Mouse (Mus musculus) thymus, adult 2 months (tissue): Measurements from ENCODE around the gene Gm21293. TPM values are rescaled to one million over a fixed set of nuclear protein-coding genes. Genes with fewer than 3 reads are reported as not detected.

Experiments used
- polyA plus RNA-seq: library from polyadenylated mRNA; depleted of rRNA; stranded (reverse); fragments of >200 nt; gene quantifications from 2 replicates; pipeline ENCODE4 v1.2.3, GENCODE M21; 2012; rRNA removed

Gene Gm21293
- polyA plus RNA-seq, 1 experiment: not detected

Other genes starting within 250 kb of the Gm21293 start
- gene Gm6763, start 8.5 kb downstream of the Gm21293 start, polyA plus RNA-seq: not detected in 2 replicates
- gene Gm8764, start 17.0 kb downstream of the Gm21293 start, polyA plus RNA-seq: not detected in 2 replicates
- gene Gm21304, start 25.5 kb downstream of the Gm21293 start, polyA plus RNA-seq: not detected in 2 replicates
- gene Gm21312, start 34.0 kb downstream of the Gm21293 start, polyA plus RNA-seq: not detected in 2 replicates
- not detected in 2 replicates for gene Gm20765, start 42.5 kb downstream of the Gm21293 start, polyA plus RNA-seq
- not detected in 2 replicates for gene Gm4340, start 51.1 kb downstream of the Gm21293 start, polyA plus RNA-seq